Comparison of ENCODE assay signal across 8 mouse cellular contexts in the genomic region with DNA sequence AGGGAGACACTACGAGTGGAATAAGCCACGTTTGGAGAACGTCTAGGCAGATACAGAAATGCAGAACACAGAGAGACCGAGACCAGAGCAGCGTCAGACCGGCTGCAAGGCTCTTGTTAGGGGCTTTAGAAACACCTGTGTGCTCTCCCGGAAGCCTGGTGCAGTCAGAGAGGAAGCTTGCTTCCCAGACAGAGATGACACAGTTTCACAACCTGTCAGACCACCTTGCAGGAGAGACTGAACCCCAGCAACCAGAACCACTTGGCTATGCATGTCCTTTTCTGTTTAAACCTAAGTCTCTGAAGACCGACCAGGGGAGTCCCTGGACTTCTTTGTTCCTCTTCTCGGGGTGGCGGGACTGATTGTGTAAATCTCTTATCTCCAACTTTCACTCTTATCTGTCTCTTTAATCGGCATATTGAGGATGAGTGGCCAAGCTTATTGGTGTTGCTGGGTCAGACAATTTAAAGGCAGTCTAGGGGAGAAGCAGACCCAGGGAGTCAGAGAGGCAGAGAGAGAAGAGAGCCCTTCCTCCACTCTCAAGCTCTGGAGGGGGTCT. TPM values are rescaled to one million over a fixed set of nuclear protein-coding genes. Genes with fewer than 3 reads are reported as not detected.
A peak's percentile ranks its signal among the peaks of the same experiment; 100 is the strongest.
DNase-seq lines count a peak whose midpoint lies in the region; ATAC-seq and TF ChIP-seq lines count a peak whose summit lies in the region.

A gene (plus strand): TSS at position 509 of the 559 bp plus-strand sequence.

- H3K4me3 ChIP-seq in heart, embryonic 11.5 days (ENCODE audit: low read depth, low read length) = peak within 1 kb of the TSS; percentile 53
- H3K4me3 ChIP-seq in MEL (ENCODE audit: control insufficient read depth in 1 of 2, insufficient read depth in 1 of 2, low read depth in 2 of 2, low read length in 2 of 2) = peak within 1 kb of the TSS; percentile 19 to 48; a peak in 3 of 4 replicates
- peak within 1 kb of the TSS; percentile 50 for H3K4me3 ChIP-seq in hindbrain, embryonic 16.5 days (ENCODE audit: low read length)
- H3K4me3 ChIP-seq in midbrain, postnatal 0 days (ENCODE audit: low read depth, low read length) = peak within 1 kb of the TSS; percentile 49

- TF ChIP-seq EP300 in MEL (IDR thresholded peaks at IDR 0.05; ENCODE audit: low read depth in 1 of 2, low read length in 2 of 2) = no peak

- H3K4me1 ChIP-seq in heart, embryonic 11.5 days (ENCODE audit: control insufficient read depth, insufficient read depth, low read length) = peaks cover 8% of the 10 kb centered on the region
- H3K4me1 ChIP-seq in MEL (ENCODE audit: control insufficient read depth in 1 of 2, insufficient read depth in 2 of 2, low read length in 2 of 2) = peaks cover 0 to 3% of the 10 kb centered on the region in 2 experiments; a peak in 1 of 4 replicates
- peaks cover 10% of the 10 kb centered on the region for H3K4me1 ChIP-seq in hindbrain, embryonic 16.5 days (ENCODE audit: control insufficient read depth, insufficient read depth, low read depth, low read length)
- peaks cover 13% of the 10 kb centered on the region for H3K4me1 ChIP-seq in midbrain, postnatal 0 days (ENCODE audit: insufficient read depth, low read length)

- peaks cover 52% of the 10 kb centered on the region for H3K27me3 ChIP-seq in heart, embryonic 11.5 days (ENCODE audit: control insufficient read depth, insufficient read depth, low read length)
- H3K27me3 ChIP-seq in MEL (ENCODE audit: control insufficient read depth in 1 of 2, insufficient read depth in 2 of 2, low read length in 2 of 2) = no peaks in the 10 kb centered on the region
- peaks cover 41% of the 10 kb centered on the region for H3K27me3 ChIP-seq in hindbrain, embryonic 16.5 days (replicated peaks; ENCODE audit: control insufficient read depth, insufficient read depth, low read length)
- H3K27me3 ChIP-seq in midbrain, postnatal 0 days (ENCODE audit: insufficient read depth, low read length) = peaks cover 49% of the 10 kb centered on the region

- TF ChIP-seq CTCF in MEL (IDR thresholded peaks at IDR 0.05 in 2 of 3, conservative IDR thresholded peaks at IDR 0.05 in 1 of 3; ENCODE audit: control insufficient read depth in 1 of 3, insufficient read depth in 1 of 3, low read depth in 2 of 3, low read length in 3 of 3, poor library complexity in 1 of 3, severe bottlenecking in 1 of 3) = no peak
- TF ChIP-seq CTCF in midbrain, postnatal 0 days (IDR thresholded peaks at IDR 0.05) = no peak

- no peak for DNase-seq in heart, adult 8-10 months (ENCODE audit: low spot score)
- DNase-seq in MEL (ENCODE audit: low read depth, low spot score) = peak; percentile 36
- DNase-seq in midbrain, postnatal 0 days (ENCODE audit: low spot score) = no peak
- no peak for DNase-seq in left cerebral cortex, adult 11 months (ENCODE audit: low spot score)
- no peak for DNase-seq in adrenal gland, adult 8-10 months

- no peak for ATAC-seq in heart, embryonic 11.5 days (replicated peaks; ENCODE audit: insufficient number of reproducible peaks, low FRiP score, low TSS enrichment)
- ATAC-seq in hindbrain, embryonic 16.5 days = no peak
- no peak for ATAC-seq in midbrain, postnatal 0 days (ENCODE audit: low FRiP score)
- ATAC-seq in erythroblast, adult 5-6 weeks (replicated peaks; ENCODE audit: low FRiP score, poor library complexity, severe bottlenecking) = no peak

- 0 out of 2 replicates have a peak within 1 kb of the TSS, but pooled peaks have one; percentile 28 for H3K9ac ChIP-seq in heart, embryonic 11.5 days (ENCODE audit: low read depth, low read length)
- no peak within 1 kb of the TSS for H3K9ac ChIP-seq in MEL (ENCODE audit: control insufficient read depth, low read depth, low read length, poor library complexity, severe bottlenecking)
- H3K9ac ChIP-seq in hindbrain, embryonic 16.5 days (ENCODE audit: low read depth, low read length) = peak within 1 kb of the TSS; percentile 63
- no peak within 1 kb of the TSS; the same call in 1 of the 2 replicates for H3K9ac ChIP-seq in midbrain, postnatal 0 days (replicated peaks; ENCODE audit: low read length, poor library complexity, severe bottlenecking)

- H3K27ac ChIP-seq in heart, embryonic 11.5 days (ENCODE audit: low read depth, low read length) = no peak within 1 kb of the TSS
- H3K27ac ChIP-seq in MEL (ENCODE audit: control insufficient read depth, low read depth, low read length) = no peak within 1 kb of the TSS
- no peak within 1 kb of the TSS for H3K27ac ChIP-seq in hindbrain, embryonic 16.5 days (ENCODE audit: low read depth, low read length)
- H3K27ac ChIP-seq in midbrain, postnatal 0 days (ENCODE audit: low read depth, low read length) = no peak within 1 kb of the TSS

- no peak for TF ChIP-seq RAD21 in MEL (IDR thresholded peaks at IDR 0.05; ENCODE audit: low read depth, low read length)

- WGBS in heart, embryonic 11.5 days (ENCODE audit: insufficient replicate concordance) = 4% methylated on average over 11 of the region's 11 CpGs
- WGBS in hindbrain, embryonic 16.5 days = under 1% methylated on average over 11 of the region's 11 CpGs
- 2% methylated on average over 11 of the region's 11 CpGs for WGBS in midbrain, postnatal 0 days

- no peaks in the 10 kb centered on the region for H3K79me2 ChIP-seq in MEL (ENCODE audit: control insufficient read depth, insufficient read depth, low read length, poor library complexity)

- peaks cover 3% of the 10 kb centered on the region; the same call in 1 of the 2 replicates for H3K9me3 ChIP-seq in heart, embryonic 11.5 days (replicated peaks; ENCODE audit: control insufficient read depth, low read length)
- H3K9me3 ChIP-seq in MEL (replicated peaks; ENCODE audit: insufficient read depth, low read length) = no peaks in the 10 kb centered on the region
- no peaks in the 10 kb centered on the region; the same call in 1 of the 2 replicates for H3K9me3 ChIP-seq in hindbrain, embryonic 16.5 days (ENCODE audit: control insufficient read depth, low read length)
- H3K9me3 ChIP-seq in midbrain, postnatal 0 days (ENCODE audit: low read length) = no peaks in the 10 kb centered on the region

- H3K4me2 ChIP-seq in heart, embryonic 11.5 days = peak within 1 kb of the TSS; percentile 94
- H3K4me2 ChIP-seq in hindbrain, embryonic 16.5 days (ENCODE audit: low read length) = peak within 1 kb of the TSS; percentile 94
- H3K4me2 ChIP-seq in midbrain, postnatal 0 days (ENCODE audit: low read depth, low read length, poor library complexity, severe bottlenecking) = peak within 1 kb of the TSS; percentile 94

- no peaks in the 10 kb centered on the region for H3K36me3 ChIP-seq in heart, embryonic 11.5 days (ENCODE audit: control insufficient read depth, insufficient read depth, low read length)
- H3K36me3 ChIP-seq in MEL (ENCODE audit: control insufficient read depth in 1 of 2, insufficient read depth in 2 of 2, low read length in 2 of 2) = no peaks in the 10 kb centered on the region
- no peaks in the 10 kb centered on the region for H3K36me3 ChIP-seq in hindbrain, embryonic 16.5 days (ENCODE audit: control insufficient read depth, insufficient read depth, low read length)
- no peaks in the 10 kb centered on the region for H3K36me3 ChIP-seq in midbrain, postnatal 0 days (ENCODE audit: insufficient read depth, low read length)

- TF ChIP-seq POLR2A in MEL (IDR thresholded peaks at IDR 0.05; ENCODE audit: control insufficient read depth in 1 of 2, insufficient read depth in 1 of 2, low read depth in 1 of 2, low read length in 2 of 2, poor library complexity in 1 of 2) = no peak

TF ChIP-seq in MEL, 35 proteins besides CTCF, POLR2A, EP300 and RAD21:
- TF ChIP-seq SIN3A (IDR thresholded peaks at IDR 0.05; ENCODE audit: low read length) (no peak), MAZ (IDR thresholded peaks at IDR 0.05; ENCODE audit: low read depth, low read length) (no peak), ZC3H11A (IDR thresholded peaks at IDR 0.05; ENCODE audit: low read depth, low read length) (no peak), CHD2 (IDR thresholded peaks at IDR 0.05; ENCODE audit: low read length) (no peak), KAT2A (conservative IDR thresholded peaks at IDR 0.05; ENCODE audit: low read depth, low read length) (no peak), NELFE (IDR thresholded peaks at IDR 0.05; ENCODE audit: low read depth, low read length) (no peak), UBTF (IDR thresholded peaks at IDR 0.05; ENCODE audit: borderline replicate concordance, insufficient read depth, low read depth, low read length) (no peak), BHLHE40 (IDR thresholded peaks at IDR 0.05; ENCODE audit: borderline replicate concordance, low read depth, low read length) (no peak), GABPA (IDR thresholded peaks at IDR 0.05; ENCODE audit: low read depth, low read length) (no peak), USF2 (IDR thresholded peaks at IDR 0.05; ENCODE audit: borderline replicate concordance in 1 of 2, insufficient read depth in 1 of 2, low read depth in 1 of 2, low read length in 2 of 2) (no peak), MAFK (IDR thresholded peaks at IDR 0.05; ENCODE audit: borderline replicate concordance, low read depth, low read length) (no peak), TAL1 (IDR thresholded peaks at IDR 0.05; ENCODE audit: low read length) (no peak), ZMIZ1 (IDR thresholded peaks at IDR 0.05; ENCODE audit: low read depth, low read length) (no peak), HCFC1 (IDR thresholded peaks at IDR 0.05; ENCODE audit: low read depth, low read length) (no peak), MXI1 (IDR thresholded peaks at IDR 0.05; ENCODE audit: low read depth, low read length) (no peak), ZKSCAN1 (IDR thresholded peaks at IDR 0.05; ENCODE audit: low read depth, low read length) (no peak)

RNA-seq across cellular contexts. Expression of the gene that starts here (rescaled TPM):
- polyA plus RNA-seq in heart, embryonic 11.5 days (2014; fragmentation: Nextera tagmentation; extraction: Ambion mirVana) = 0.04 TPM in 1 of 2 replicates, not detected in the other
- total RNA-seq in heart, adult 8-10 months (2022) = not detected
- total RNA-seq in MEL (2012; rRNA removed) = not detected in 2 replicates
- under 1 TPM in 1 of 2 experiments, not detected in 1; 0.14 TPM for polyA plus RNA-seq in MEL (2012; ENCODE audit: insufficient read depth in 1 of 2, insufficient read length in 2 of 2, low read depth in 1 of 2, low replicate concordance in 2 of 2, missing spikeins in 1 of 2)
- 0.04 TPM in 1 of 2 replicates, not detected in the other for polyA plus RNA-seq in hindbrain, embryonic 16.5 days (2015; fragmentation: Nextera tagmentation; extraction: Ambion mirVana)
- not detected in 2 replicates for total RNA-seq in midbrain, postnatal 0 days (2014; rRNA removed)
- not detected in 2 replicates for polyA plus RNA-seq in midbrain, postnatal 0 days (2015; fragmentation: Nextera tagmentation; extraction: Ambion mirVana)
- 2.3 TPM in 1 of 2 replicates, not detected in the other for total RNA-seq in erythroblast, adult 5-6 weeks (2015; ENCODE audit: low replicate concordance)
- not detected in 2 replicates for total RNA-seq in erythroblast, adult 5-6 weeks (2017; ENCODE audit: low replicate concordance)
- total RNA-seq in adrenal gland, adult 8-10 months (2022) = not detected

Comparison
In these comparisons a context has a peak if more than half of its experiments do, and no peak if none do; other contexts are left out.
1. Peak in DNase-seq and H3K4me3 ChIP-seq in MEL; RNA of the gene not detected or under 1 TPM.
2. H3K9ac ChIP-seq: peak in heart, embryonic 11.5 days (single experiment) and hindbrain, embryonic 16.5 days (single experiment); none in MEL (single experiment) and midbrain, postnatal 0 days (single experiment).
3. Peak in every context shown above with its lines, with median percentiles within 50 percentile points of each other: H3K4me2 ChIP-seq and H3K4me3 ChIP-seq.